Mouse (Mus musculus) central nervous system, embryonic 18 days (tissue): ENCODE data around the gene Dysf. TPM values are rescaled to one million over a fixed set of nuclear protein-coding genes. Genes with fewer than 3 reads are reported as not detected.

Experiments
- polyA plus RNA-seq: library from polyadenylated mRNA; depleted of rRNA; stranded (reverse); fragments of >200 nt; gene quantifications from 2 replicates; pipeline ENCODE4 v1.2.3, GENCODE M21; 2012; rRNA removed

Gene Dysf
- polyA plus RNA-seq: 2.1 and 2.5 TPM in 2 replicates

DNA sequence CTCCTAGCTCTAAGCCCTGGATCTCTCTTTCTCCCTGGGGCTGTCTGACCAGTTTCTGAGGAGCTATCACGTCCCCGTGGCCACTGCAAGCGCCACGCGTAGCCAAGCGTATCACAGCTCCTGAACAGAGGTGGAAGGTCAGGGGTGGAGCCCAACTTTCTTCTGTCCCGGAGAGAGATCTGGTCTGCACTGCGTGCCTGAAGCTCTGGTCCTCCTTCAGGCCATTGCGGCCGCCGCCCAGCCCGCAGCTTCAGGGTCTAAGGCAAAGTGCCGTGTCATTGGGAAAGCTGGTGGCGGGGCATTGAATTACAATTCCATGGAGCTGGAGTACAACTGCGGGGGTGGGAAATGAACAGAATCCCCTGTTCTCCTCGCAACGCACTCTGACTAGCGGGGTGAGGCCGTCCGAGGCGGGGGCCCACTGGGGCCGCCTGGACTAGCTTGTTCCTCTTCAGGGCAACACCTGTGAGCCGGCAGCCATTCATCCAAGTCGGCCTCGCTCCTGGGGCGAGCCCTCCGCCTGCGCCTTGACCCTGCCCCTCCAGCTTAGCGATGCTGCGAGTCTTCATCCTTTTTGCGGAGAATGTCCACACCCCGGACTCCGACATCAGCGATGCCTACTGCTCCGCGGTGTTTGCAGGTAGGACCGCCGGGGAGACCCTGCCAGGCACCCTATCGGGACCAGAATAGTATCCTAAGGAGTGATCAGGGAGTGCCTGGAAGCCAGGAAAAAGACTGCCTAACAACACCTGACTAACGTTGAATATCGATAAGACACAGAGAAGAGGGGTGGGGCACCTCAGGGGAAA lies at the start of gene Dysf:
Gene Dysf, plus strand, starts transcription at position 228 of the 809 bp plus-strand sequence.

Other genes with a start within 250 kb of the Dysf start
- not detected in 2 replicates for gene Ankrd53, start 245.9 kb upstream of the Dysf start, polyA plus RNA-seq
- gene Tex261, start 232.8 kb upstream of the Dysf start, polyA plus RNA-seq: 48.1 and 49.5 TPM in 2 replicates
- gene Nagk, start 213.6 kb upstream of the Dysf start, polyA plus RNA-seq: 58.7 and 61.4 TPM in 2 replicates
- gene Paip2b, start 176.8 kb upstream of the Dysf start, polyA plus RNA-seq: 65.0 and 65.4 TPM in 2 replicates
- gene Zfp638, start 141.5 kb upstream of the Dysf start, polyA plus RNA-seq: 66.2 and 68.6 TPM in 2 replicates